Mouse (Mus musculus): ENCODE measurements at regions not wholly inside any gene's neighbourhood (a gene's known extent, or its start where the extent isn't known, plus 50 kb on each side); places are given as distances from the start of the nearest gene placed in this dataset.

GRCm38 (mm10) chr4:95143668-95144067 lies 91.6 kb upstream of the Jun start:
- H3K27ac ChIP-seq (ENCODE audit: control insufficient read depth, insufficient read depth, low read depth, low read length): no peak overlapping the region
- H3K4me3 ChIP-seq (ENCODE audit: control insufficient read depth, low read depth, low read length): no peak overlapping the region
- TF ChIP-seq POLR2A (IDR thresholded peaks at IDR 0.05; ENCODE audit: control insufficient read depth, low read depth, low read length): no peak
- H3K27me3 ChIP-seq (ENCODE audit: control insufficient read depth, insufficient read depth, low read length): no peaks in the 10 kb centered on the region
- H3K4me1 ChIP-seq (ENCODE audit: control insufficient read depth, insufficient read depth, low read length): no peaks in the 10 kb centered on the region
- H3K36me3 ChIP-seq (ENCODE audit: control insufficient read depth, insufficient read depth, low read length): no peaks in the 10 kb centered on the region

DNA sequence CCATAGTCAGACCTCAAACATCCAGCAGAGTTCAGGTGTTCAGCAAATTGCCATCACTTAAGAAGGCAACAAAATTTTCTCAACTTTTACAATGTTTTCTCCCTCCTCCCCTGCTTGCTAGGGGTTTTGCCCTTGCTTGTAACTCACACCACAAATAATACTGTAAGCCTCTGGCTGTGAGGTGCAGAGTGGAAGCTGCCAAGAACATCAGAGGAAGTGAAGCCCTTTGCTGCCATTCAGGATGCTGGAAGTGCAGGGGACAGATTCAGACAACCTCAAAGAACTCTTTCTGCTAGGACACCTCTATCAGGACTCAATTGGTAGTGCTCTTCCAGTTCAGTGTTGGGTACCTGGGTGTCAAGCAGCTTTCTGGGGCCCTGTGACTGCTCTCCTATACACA lies 92.4 kb upstream of the Jun start:
- no peaks in the 10 kb centered on the region for H3K27me3 ChIP-seq (ENCODE audit: control insufficient read depth, insufficient read depth, low read length)
- no peak overlapping the region for H3K4me3 ChIP-seq (ENCODE audit: control insufficient read depth, low read depth, low read length)
- TF ChIP-seq POLR2A (IDR thresholded peaks at IDR 0.05; ENCODE audit: control insufficient read depth, low read depth, low read length): no peak
- TF ChIP-seq CTCF (IDR thresholded peaks at IDR 0.05; ENCODE audit: control insufficient read depth, insufficient read depth, insufficient replicate concordance, low read depth, low read length): no peak
- no peak overlapping the region for H3K27ac ChIP-seq (ENCODE audit: control insufficient read depth, insufficient read depth, low read depth, low read length)
- H3K36me3 ChIP-seq (ENCODE audit: control insufficient read depth, insufficient read depth, low read length): no peaks in the 10 kb centered on the region
- no peaks in the 10 kb centered on the region for H3K4me1 ChIP-seq (ENCODE audit: control insufficient read depth, insufficient read depth, low read length)

DNA sequence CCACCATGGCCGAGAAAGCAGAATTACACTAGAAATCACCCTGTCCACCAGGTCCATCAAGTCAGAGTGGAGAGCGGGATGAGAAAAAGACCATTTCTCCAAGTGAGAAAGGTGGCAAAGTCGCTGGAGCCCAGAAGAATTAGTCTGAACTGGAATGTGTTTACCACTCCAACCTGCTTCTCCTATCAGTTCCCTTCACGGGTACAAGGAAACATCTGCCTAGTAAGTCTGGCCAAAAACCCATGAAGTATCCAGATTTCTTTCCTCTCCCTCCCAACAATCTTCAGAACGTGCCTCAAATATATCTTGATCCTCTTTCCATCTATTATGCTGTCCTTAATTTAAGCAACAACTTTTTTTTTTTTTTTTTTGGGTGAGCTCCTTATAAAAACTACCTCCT lies 94.2 kb upstream of the Jun start:
- no peak for TF ChIP-seq POLR2A (IDR thresholded peaks at IDR 0.05; ENCODE audit: control insufficient read depth, low read depth, low read length)
- TF ChIP-seq CTCF (IDR thresholded peaks at IDR 0.05; ENCODE audit: control insufficient read depth, insufficient read depth, insufficient replicate concordance, low read depth, low read length): no peak
- H3K36me3 ChIP-seq (ENCODE audit: control insufficient read depth, insufficient read depth, low read length): no peaks in the 10 kb centered on the region
- H3K4me1 ChIP-seq (ENCODE audit: control insufficient read depth, insufficient read depth, low read length): no peaks in the 10 kb centered on the region
- no peak overlapping the region for H3K27ac ChIP-seq (ENCODE audit: control insufficient read depth, insufficient read depth, low read depth, low read length)
- no peaks in the 10 kb centered on the region for H3K27me3 ChIP-seq (ENCODE audit: control insufficient read depth, insufficient read depth, low read length)
- H3K4me3 ChIP-seq (ENCODE audit: control insufficient read depth, low read depth, low read length): no peak overlapping the region

GRCm38 (mm10) chr4:95148665-95149064 lies 96.6 kb upstream of the Jun start:
- Histone ChIP-seq H3K4me1 (ENCODE audit: control insufficient read depth, insufficient read depth, low read length) (no peaks in the 10 kb centered on the region), H3K36me3 (ENCODE audit: control insufficient read depth, insufficient read depth, low read length) (no peaks in the 10 kb centered on the region), H3K4me3 (ENCODE audit: control insufficient read depth, low read depth, low read length) (no peak overlapping the region), H3K27ac (ENCODE audit: control insufficient read depth, insufficient read depth, low read depth, low read length) (no peak overlapping the region), H3K27me3 (ENCODE audit: control insufficient read depth, insufficient read depth, low read length) (no peaks in the 10 kb centered on the region)
- TF ChIP-seq CTCF (IDR thresholded peaks at IDR 0.05; ENCODE audit: control insufficient read depth, insufficient read depth, insufficient replicate concordance, low read depth, low read length): no peak
- no peak for TF ChIP-seq POLR2A (IDR thresholded peaks at IDR 0.05; ENCODE audit: control insufficient read depth, low read depth, low read length)

DNA sequence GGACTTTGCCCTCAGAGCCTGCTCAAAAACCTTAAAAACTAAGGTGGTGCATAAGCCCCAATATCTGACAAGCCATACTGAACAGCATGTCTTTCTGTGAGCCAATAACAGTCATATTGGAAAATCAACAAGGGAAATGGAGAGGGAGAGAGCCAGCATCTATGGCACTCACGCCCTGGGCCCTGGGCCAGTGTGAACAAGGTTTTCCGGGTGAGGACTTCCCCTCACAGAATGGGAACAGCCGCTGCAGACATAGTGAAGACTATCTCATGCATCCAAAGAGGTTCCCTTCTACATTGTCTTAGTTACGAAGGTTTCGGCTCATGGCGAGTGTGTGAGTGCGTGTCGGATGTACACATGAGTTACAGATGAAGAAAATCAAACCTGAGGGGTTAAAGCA lies 99.7 kb upstream of the Jun start:
- H3K4me1 ChIP-seq (ENCODE audit: control insufficient read depth, insufficient read depth, low read length): peaks cover 7% of the 10 kb centered on the region
- H3K27ac ChIP-seq (ENCODE audit: control insufficient read depth, insufficient read depth, low read depth, low read length): no peak overlapping the region
- no peaks in the 10 kb centered on the region for H3K36me3 ChIP-seq (ENCODE audit: control insufficient read depth, insufficient read depth, low read length)
- TF ChIP-seq CTCF (IDR thresholded peaks at IDR 0.05; ENCODE audit: control insufficient read depth, insufficient read depth, insufficient replicate concordance, low read depth, low read length): no peak
- TF ChIP-seq POLR2A (IDR thresholded peaks at IDR 0.05; ENCODE audit: control insufficient read depth, low read depth, low read length): no peak
- H3K4me3 ChIP-seq (ENCODE audit: control insufficient read depth, low read depth, low read length): no peak overlapping the region
- no peaks in the 10 kb centered on the region for H3K27me3 ChIP-seq (ENCODE audit: control insufficient read depth, insufficient read depth, low read length)

DNA sequence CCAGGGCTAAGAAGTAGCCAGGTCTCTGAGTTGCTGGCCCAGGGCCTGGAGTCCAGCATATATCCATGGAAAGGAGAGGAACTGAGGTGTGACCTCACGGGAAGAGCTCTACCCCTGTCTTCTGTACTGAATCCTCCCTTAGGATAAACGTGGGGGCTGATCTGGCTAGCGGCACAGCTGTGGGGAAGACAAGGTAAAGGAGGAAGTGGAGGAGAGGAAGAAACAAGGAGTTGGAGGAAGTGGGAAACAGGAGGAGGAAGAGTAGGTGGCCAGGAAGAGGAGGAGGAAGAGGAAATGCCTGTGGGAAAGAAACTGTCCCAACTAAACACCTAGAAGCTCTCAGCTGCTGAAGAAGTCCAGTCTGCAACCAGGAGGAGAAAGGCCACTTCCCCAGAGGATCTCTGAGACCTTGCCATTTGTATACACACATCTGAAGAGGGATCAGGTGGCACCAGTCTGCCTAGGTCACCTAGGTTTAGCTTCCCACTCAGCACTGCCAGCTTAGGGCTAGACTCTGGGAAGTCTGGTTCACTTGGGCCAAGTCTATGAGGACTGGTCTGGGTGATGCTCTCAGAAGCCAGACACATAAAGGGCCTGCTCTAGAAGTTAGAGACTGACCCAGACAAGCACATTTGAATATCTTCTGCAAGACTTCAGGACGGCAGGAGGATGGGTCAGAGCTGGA lies 100.6 kb upstream of the Jun start:
- Histone ChIP-seq H3K4me1 (ENCODE audit: control insufficient read depth, insufficient read depth, low read length) (peaks cover 7% of the 10 kb centered on the region), H3K27me3 (ENCODE audit: control insufficient read depth, insufficient read depth, low read length) (no peaks in the 10 kb centered on the region), H3K36me3 (ENCODE audit: control insufficient read depth, insufficient read depth, low read length) (no peaks in the 10 kb centered on the region), H3K27ac (ENCODE audit: control insufficient read depth, insufficient read depth, low read depth, low read length) (no peak overlapping the region), H3K4me3 (ENCODE audit: control insufficient read depth, low read depth, low read length) (no peak overlapping the region)
- TF ChIP-seq POLR2A (IDR thresholded peaks at IDR 0.05; ENCODE audit: control insufficient read depth, low read depth, low read length): no peak
- no peak for TF ChIP-seq CTCF (IDR thresholded peaks at IDR 0.05; ENCODE audit: control insufficient read depth, insufficient read depth, insufficient replicate concordance, low read depth, low read length)

DNA sequence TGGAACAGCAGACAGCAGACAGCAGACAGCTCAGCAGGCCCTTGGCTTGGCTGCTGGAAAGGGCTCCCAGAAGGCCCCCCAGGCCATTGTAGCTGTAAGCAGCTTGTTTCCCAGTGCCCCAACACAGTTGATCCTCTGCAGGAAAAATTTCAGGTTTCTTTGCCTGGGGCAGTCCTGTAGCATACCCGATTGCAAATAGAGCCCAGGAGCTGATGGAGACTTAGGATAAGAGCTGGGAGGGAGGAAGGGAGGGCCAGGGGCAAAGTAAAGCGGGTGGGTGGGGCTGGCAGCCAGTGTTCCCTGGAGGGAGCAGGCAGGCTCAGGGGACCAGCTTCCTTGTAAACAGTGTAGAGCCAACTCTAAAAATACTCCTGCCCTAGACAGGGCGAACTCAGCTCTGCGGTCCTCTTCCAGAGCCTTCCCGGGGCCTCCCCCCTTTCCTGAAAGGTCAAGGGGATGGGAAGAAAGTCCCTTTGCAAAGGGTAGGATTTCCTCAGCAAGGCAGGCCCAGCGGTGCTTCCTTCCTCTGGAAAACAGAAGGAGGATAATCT lies 101.8 kb upstream of the Jun start:
- no peak overlapping the region for H3K27ac ChIP-seq (ENCODE audit: control insufficient read depth, insufficient read depth, low read depth, low read length)
- TF ChIP-seq CTCF (IDR thresholded peaks at IDR 0.05; ENCODE audit: control insufficient read depth, insufficient read depth, insufficient replicate concordance, low read depth, low read length): no peak
- TF ChIP-seq POLR2A (IDR thresholded peaks at IDR 0.05; ENCODE audit: control insufficient read depth, low read depth, low read length): no peak
- H3K36me3 ChIP-seq (ENCODE audit: control insufficient read depth, insufficient read depth, low read length): no peaks in the 10 kb centered on the region
- no peak overlapping the region for H3K4me3 ChIP-seq (ENCODE audit: control insufficient read depth, low read depth, low read length)
- peaks cover 7% of the 10 kb centered on the region for H3K4me1 ChIP-seq (ENCODE audit: control insufficient read depth, insufficient read depth, low read length)
- H3K27me3 ChIP-seq (ENCODE audit: control insufficient read depth, insufficient read depth, low read length): no peaks in the 10 kb centered on the region

Data from testis, adult 2 months (tissue).